Mouse (Mus musculus): Measurements from ENCODE around the gene Mtor. TPM values are rescaled to one million over a fixed set of nuclear protein-coding genes. Genes with fewer than 3 reads are reported as not detected.

Mtor gene
- polyA plus RNA-seq, 2 experiments = 6.1 to 9.4 TPM

- peaks cover 0 to 3% of the 10 kb centered on the region in 2 experiments; a peak in 1 of 4 replicates for H3K4me1 ChIP-seq (replicated peaks; ENCODE audit: control insufficient read depth in 2 of 2, insufficient read depth in 2 of 2, low read length in 1 of 2)
- H3K27me3 ChIP-seq (ENCODE audit: control insufficient read depth, insufficient read depth, low read length) = no peaks in the 10 kb centered on the region
- ATAC-seq (ENCODE audit: insufficient read depth) (no peak), DNase-seq (ENCODE audit: low read depth in 3 of 3, low spot score in 3 of 3) (no peak)
- TF ChIP-seq CTCF (IDR thresholded peaks at IDR 0.05; ENCODE audit: low read depth) = no peak
- TF ChIP-seq EP300 (IDR thresholded peaks at IDR 0.05; ENCODE audit: low read depth) = no peak
- 67% methylated on average over 7 of the region's 7 CpGs for WGBS (ENCODE audit: insufficient replicate concordance)
- H3K9ac ChIP-seq (replicated peaks) = no peak overlapping the region
- H3K36me3 ChIP-seq (replicated peaks; ENCODE audit: control insufficient read depth, insufficient read depth, low read depth) = no peaks in the 10 kb centered on the region
- no peak overlapping the region for H3K4me2 ChIP-seq (ENCODE audit: low read depth)
- no peak overlapping the region for H3K4me3 ChIP-seq (ENCODE audit: insufficient read depth in 1 of 2, low read depth in 2 of 2, low read length in 2 of 2)
- no peaks in the 10 kb centered on the region for H3K9me3 ChIP-seq (ENCODE audit: control insufficient read depth, low read length)
- no peak overlapping the region for H3K27ac ChIP-seq
Measured at GRCm38 (mm10) chr4:148604141-148604540, 155.7 kb downstream of the Mtor start.

GRCm38 (mm10) chr4:148604541-148605165 lies 156.2 kb downstream of the Mtor start:
- Histone ChIP-seq H3K4me2 (ENCODE audit: low read depth) (no peak overlapping the region), H3K9ac (replicated peaks) (no peak overlapping the region), H3K36me3 (replicated peaks; ENCODE audit: control insufficient read depth, insufficient read depth, low read depth) (no peaks in the 10 kb centered on the region), H3K27me3 (ENCODE audit: control insufficient read depth, insufficient read depth, low read length) (no peaks in the 10 kb centered on the region), H3K4me3 (ENCODE audit: insufficient read depth in 1 of 2, low read depth in 2 of 2, low read length in 2 of 2) (no peak overlapping the region), H3K9me3 (ENCODE audit: control insufficient read depth, low read length) (no peaks in the 10 kb centered on the region), H3K27ac (no peak overlapping the region), H3K4me1 (replicated peaks; ENCODE audit: control insufficient read depth in 2 of 2, insufficient read depth in 2 of 2, low read length in 1 of 2) (peaks cover 0 to 3% of the 10 kb centered on the region in 2 experiments; a peak in 1 of 4 replicates)
- TF ChIP-seq EP300 (IDR thresholded peaks at IDR 0.05; ENCODE audit: low read depth) (no peak), CTCF (IDR thresholded peaks at IDR 0.05; ENCODE audit: low read depth) (peak; percentile 87)
- WGBS (ENCODE audit: insufficient replicate concordance) = 77% methylated on average over 3 of the region's 3 CpGs
- DNase-seq (ENCODE audit: low read depth in 3 of 3, low spot score in 3 of 3) (peak in 2 of 3 experiments; percentile 37 to 42), ATAC-seq (ENCODE audit: insufficient read depth) (no peak)

Other genes starting within 250 kb of the Mtor start
- gene Disp3, start 160.6 kb upstream of the Mtor start, polyA plus RNA-seq (2012; rRNA removed) = 0.04 TPM in 1 of 2 replicates, not detected in the other
- not detected in 2 replicates for gene Disp3, start 160.6 kb upstream of the Mtor start, polyA plus RNA-seq (2014; fragmentation: Nextera tagmentation; extraction: Ambion mirVana)
- 6.0 and 6.4 TPM in 2 replicates for gene Ubiad1, start 3.8 kb upstream of the Mtor start, polyA plus RNA-seq (2012; rRNA removed)
- 7.3 and 7.9 TPM in 2 replicates for gene Ubiad1, start 3.8 kb upstream of the Mtor start, polyA plus RNA-seq (2014; fragmentation: Nextera tagmentation; extraction: Ambion mirVana)
- gene Angptl7, start 51.8 kb downstream of the Mtor start, polyA plus RNA-seq (2012; rRNA removed) = 0.21 and 0.33 TPM in 2 replicates
- gene Angptl7, start 51.8 kb downstream of the Mtor start, polyA plus RNA-seq (2014; fragmentation: Nextera tagmentation; extraction: Ambion mirVana) = 0.23 and 0.29 TPM in 2 replicates
- 18.2 and 20.1 TPM in 2 replicates for gene Exosc10, start 109.8 kb downstream of the Mtor start, polyA plus RNA-seq (2012; rRNA removed)
- gene Exosc10, start 109.8 kb downstream of the Mtor start, polyA plus RNA-seq (2014; fragmentation: Nextera tagmentation; extraction: Ambion mirVana) = 36.0 and 36.1 TPM in 2 replicates
- 86.1 and 102 TPM in 2 replicates for gene Srm, start 142.9 kb downstream of the Mtor start, polyA plus RNA-seq (2012; rRNA removed)
- 129 and 147 TPM in 2 replicates for gene Srm, start 142.9 kb downstream of the Mtor start, polyA plus RNA-seq (2014; fragmentation: Nextera tagmentation; extraction: Ambion mirVana)
- gene Masp2, start 153.9 kb downstream of the Mtor start, polyA plus RNA-seq (2012; rRNA removed) = 20.6 and 29.5 TPM in 2 replicates
- gene Masp2, start 153.9 kb downstream of the Mtor start, polyA plus RNA-seq (2014; fragmentation: Nextera tagmentation; extraction: Ambion mirVana) = 28.9 and 31.1 TPM in 2 replicates
- 247 and 260 TPM in 2 replicates for gene Tardbp, start 178.4 kb downstream of the Mtor start, polyA plus RNA-seq (2012; rRNA removed)
- gene Tardbp, start 178.4 kb downstream of the Mtor start, polyA plus RNA-seq (2014; fragmentation: Nextera tagmentation; extraction: Ambion mirVana) = 80.3 and 83.0 TPM in 2 replicates
- gene Gm572, start 194.7 kb downstream of the Mtor start, polyA plus RNA-seq (2012; rRNA removed) = 0.03 TPM in 1 of 2 replicates, not detected in the other
- not detected in 2 replicates for gene Gm572, start 194.7 kb downstream of the Mtor start, polyA plus RNA-seq (2014; fragmentation: Nextera tagmentation; extraction: Ambion mirVana)